In genomic region chr15:12447021-12447434, GRCm38 (mm10) we compare ENCODE assay signal across 9 mouse cellular contexts.
DNase-seq lines count a peak whose midpoint lies in the region; ATAC-seq and TF ChIP-seq lines count a peak whose summit lies in the region.
"Had no signal": no experiment of that assay in that cellular context is flagged by ENCODE, and none has a peak within 500 bp of the region (broad histone marks: within the 10 kb centered on the region; RNA-seq: fewer than 3 reads in every experiment).

No protein-coding gene starts in this region.

- H3K27ac ChIP-seq in thymus, adult 2 months (ENCODE audit: control insufficient read depth, insufficient read depth, low read length), result peak overlapping the region; percentile 21; the same call in 1 of the 2 replicates
- H3K27ac ChIP-seq in stomach, postnatal 0 days (replicated peaks), result no peak overlapping the region
- H3K27ac ChIP-seq in midbrain, embryonic 10.5 days (replicated peaks), result no peak overlapping the region
- H3K27ac ChIP-seq in forebrain, embryonic 16.5 days (ENCODE audit: low read length), result no peak overlapping the region

- TF ChIP-seq POLR2A in thymus, adult 2 months (IDR thresholded peaks at IDR 0.05; ENCODE audit: control insufficient read depth, extremely low read depth, insufficient read depth, low read length, poor library complexity), result no peak

- H3K36me3 ChIP-seq in thymus, adult 2 months (ENCODE audit: control insufficient read depth, insufficient read depth, low read length), result no peaks in the 10 kb centered on the region
- H3K36me3 ChIP-seq in stomach, postnatal 0 days (ENCODE audit: control insufficient read depth, insufficient read depth, low read length), result no peaks in the 10 kb centered on the region
- no peaks in the 10 kb centered on the region for H3K36me3 ChIP-seq in midbrain, embryonic 10.5 days
- H3K36me3 ChIP-seq in forebrain, embryonic 16.5 days (ENCODE audit: control insufficient read depth, insufficient read depth), result no peaks in the 10 kb centered on the region

- H3K27me3 ChIP-seq in thymus, adult 2 months (ENCODE audit: control insufficient read depth, insufficient read depth, low read length), result no peaks in the 10 kb centered on the region
- H3K27me3 ChIP-seq in stomach, postnatal 0 days (ENCODE audit: control insufficient read depth, insufficient read depth, low read length), result no peaks in the 10 kb centered on the region
- no peaks in the 10 kb centered on the region for H3K27me3 ChIP-seq in midbrain, embryonic 10.5 days (ENCODE audit: low read depth, poor library complexity, severe bottlenecking)
- H3K27me3 ChIP-seq in forebrain, embryonic 16.5 days (replicated peaks; ENCODE audit: control insufficient read depth, insufficient read depth, low read length), result no peaks in the 10 kb centered on the region

- no peak for DNase-seq in thymus, adult 2 months
- DNase-seq in thymus, adult 18-20 months, result no peak
- peak; percentile 83 to 88 for DNase-seq in left cerebral cortex, postnatal 14 days (ENCODE audit: low spot score in 2 of 2)
- DNase-seq in stomach, postnatal 0 days (ENCODE audit: low spot score), result peak; percentile 37
- DNase-seq in midbrain, embryonic 10.5 days (ENCODE audit: low spot score), result no peak
- DNase-seq: cerebellum, adult 9-10 months; heart, adult 11 months had no signal

- H3K4me2 ChIP-seq in stomach, postnatal 0 days (replicated peaks; ENCODE audit: low read depth), result peak overlapping the region; percentile 34
- H3K4me2 ChIP-seq in forebrain, embryonic 16.5 days (ENCODE audit: low read length), result no peak overlapping the region

- WGBS in thymus, adult 2 months, result 7% methylated on average over 10 of the region's 10 CpGs
- WGBS in stomach, postnatal 0 days, result 51% methylated on average over 10 of the region's 10 CpGs
- WGBS in midbrain, embryonic 10.5 days, result 88% methylated on average over 10 of the region's 10 CpGs
- WGBS in forebrain, embryonic 16.5 days, result 78% methylated on average over 10 of the region's 10 CpGs

- peak overlapping the region; percentile 32 for H3K4me3 ChIP-seq in thymus, adult 2 months (ENCODE audit: control insufficient read depth, insufficient read depth, low read length)
- H3K4me3 ChIP-seq in stomach, postnatal 0 days (ENCODE audit: low read depth, low read length), result peak overlapping the region; percentile 14; the same call in 1 of the 2 replicates
- no peak overlapping the region for H3K4me3 ChIP-seq in midbrain, embryonic 10.5 days
- no peak overlapping the region for H3K4me3 ChIP-seq in forebrain, embryonic 16.5 days (replicated peaks; ENCODE audit: low read length)

- ATAC-seq in granulocyte monocyte progenitor cell, adult 5-6 weeks (replicated peaks; ENCODE audit: poor library complexity, severe bottlenecking), result peak; percentile 81
- peak; percentile 67; the same call in 1 of the 2 replicates for ATAC-seq in stomach, postnatal 0 days (ENCODE audit: low FRiP score, low TSS enrichment)
- ATAC-seq in forebrain, embryonic 16.5 days, result no peak

- intact Hi-C loops in left cerebral cortex, postnatal 14 days (cut with DNase I), result no loop called here

- no peak overlapping the region for H3K9ac ChIP-seq in stomach, postnatal 0 days (ENCODE audit: low read length)
- H3K9ac ChIP-seq in forebrain, embryonic 16.5 days (replicated peaks; ENCODE audit: low read depth, low read length), result no peak overlapping the region

- H3K4me1 ChIP-seq in thymus, adult 2 months (replicated peaks; ENCODE audit: control insufficient read depth, insufficient read depth, low read length), result peaks cover 16% of the 10 kb centered on the region
- no peaks in the 10 kb centered on the region for H3K4me1 ChIP-seq in stomach, postnatal 0 days (replicated peaks; ENCODE audit: control insufficient read depth, insufficient read depth)
- peaks cover 4% of the 10 kb centered on the region for H3K4me1 ChIP-seq in midbrain, embryonic 10.5 days
- H3K4me1 ChIP-seq in forebrain, embryonic 16.5 days (replicated peaks; ENCODE audit: control insufficient read depth, insufficient read depth, low read length), result no peaks in the 10 kb centered on the region

- TF ChIP-seq CTCF in thymus, adult 2 months (IDR thresholded peaks at IDR 0.05; ENCODE audit: borderline replicate concordance, control insufficient read depth, extremely low read depth, insufficient read depth, low read length, poor library complexity), result no peak
- no peak for TF ChIP-seq CTCF in stomach, postnatal 0 days (IDR thresholded peaks at IDR 0.05; ENCODE audit: low read depth)

- no peaks in the 10 kb centered on the region for H3K9me3 ChIP-seq in stomach, postnatal 0 days (ENCODE audit: control insufficient read depth, low read length)
- no peaks in the 10 kb centered on the region for H3K9me3 ChIP-seq in midbrain, embryonic 10.5 days (replicated peaks)
- no peaks in the 10 kb centered on the region for H3K9me3 ChIP-seq in forebrain, embryonic 16.5 days (ENCODE audit: control insufficient read depth, low read length)

- TF ChIP-seq EP300 in stomach, postnatal 0 days (optimal IDR thresholded peaks at IDR 0.05), result no peak

Comparison
In these comparisons a context has a peak if more than half of its experiments do, and no peak if none do; other contexts are left out.
1. DNase-seq: peak in left cerebral cortex, postnatal 14 days (2 of 2) and stomach, postnatal 0 days (single experiment); none in thymus, adult 2 months (single experiment), thymus, adult 18-20 months (0 of 2) and midbrain, embryonic 10.5 days (single experiment).
2. H3K4me3 ChIP-seq: peak in thymus, adult 2 months (single experiment) and stomach, postnatal 0 days (single experiment); none in midbrain, embryonic 10.5 days (single experiment) and forebrain, embryonic 16.5 days (single experiment).